Mouse (Mus musculus): Measurements from ENCODE around the gene Cavin3.

DNA sequence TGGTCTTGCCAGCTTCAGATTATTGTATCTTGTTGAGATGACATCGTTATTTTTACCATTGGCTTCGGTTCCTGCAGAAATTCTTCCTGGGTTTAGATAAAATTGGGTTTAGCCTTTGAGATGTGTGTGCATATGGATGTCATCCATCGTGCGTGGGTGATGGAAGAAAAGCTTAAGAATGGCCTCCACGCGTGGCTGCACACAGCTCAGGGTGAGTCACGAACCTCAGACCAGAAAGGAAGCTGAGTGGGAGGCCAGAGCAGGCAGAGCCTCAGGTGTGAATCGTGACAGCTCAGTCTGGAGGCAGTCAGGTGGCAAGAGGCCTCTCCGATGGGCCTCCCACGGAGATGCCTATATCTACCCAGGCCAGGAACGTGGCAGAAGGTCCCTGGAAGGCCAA lies 37.2 kb upstream of the Cavin3 start:
- TF ChIP-seq EP300 (IDR thresholded peaks at IDR 0.05; ENCODE audit: low read depth) = no peak
- TF ChIP-seq CTCF (IDR thresholded peaks at IDR 0.05; ENCODE audit: low read depth) = no peak
